8 mouse cellular contexts compared by ENCODE assay signal in genomic region chr3:101493937-101494459, GRCm38 (mm10).
DNase-seq lines count a peak whose midpoint lies in the region; ATAC-seq lines count a peak whose summit lies in the region.

No protein-coding gene starts in this region.

- H3K27ac ChIP-seq in hindbrain, embryonic 14.5 days: no peak overlapping the region

- H3K4me3 ChIP-seq in hindbrain, embryonic 14.5 days (replicated peaks; ENCODE audit: low read length): no peak overlapping the region

- H3K27me3 ChIP-seq in hindbrain, embryonic 14.5 days (ENCODE audit: control insufficient read depth, insufficient read depth, low read length): no peaks in the 10 kb centered on the region

- H3K4me1 ChIP-seq in hindbrain, embryonic 14.5 days (replicated peaks; ENCODE audit: control insufficient read depth, insufficient read depth, low read length): no peaks in the 10 kb centered on the region

- DNase-seq in T-cell, adult 2 months (ENCODE audit: low spot score): peak; percentile 81
- peak; percentile 89 to 95 for DNase-seq in cerebellum, postnatal 25 days
- DNase-seq in frontal cortex, postnatal 36 days (ENCODE audit: low spot score in 2 of 2): peak; percentile 86 to 95
- peak; percentile 100 for DNase-seq in hindbrain, embryonic 14.5 days (ENCODE audit: low spot score)
- peak; percentile 86 to 98 for DNase-seq in layer of hippocampus, postnatal 25 days (ENCODE audit: extremely low spot score in 1 of 2, low spot score in 1 of 2)
- DNase-seq in lung, postnatal 4 days: peak; percentile 76 to 90
- DNase-seq in retina, postnatal 7 days (ENCODE audit: low read depth, low spot score): peak; percentile 84
- DNase-seq in urinary bladder, adult 18-20 months (ENCODE audit: low spot score in 2 of 2): peak; percentile 62 to 80

- no peaks in the 10 kb centered on the region for H3K36me3 ChIP-seq in hindbrain, embryonic 14.5 days (replicated peaks; ENCODE audit: control insufficient read depth, insufficient read depth)

- WGBS in hindbrain, embryonic 14.5 days: 46% methylated on average over 10 of the region's 10 CpGs

- no peaks in the 10 kb centered on the region for H3K9me3 ChIP-seq in hindbrain, embryonic 14.5 days (ENCODE audit: control insufficient read depth, low read length)

- no peak overlapping the region for H3K4me2 ChIP-seq in hindbrain, embryonic 14.5 days (replicated peaks)

- no peak overlapping the region for H3K9ac ChIP-seq in hindbrain, embryonic 14.5 days

- ATAC-seq in hindbrain, embryonic 14.5 days (ENCODE audit: low FRiP score): peak; percentile 86
